8 mouse cellular contexts compared by ENCODE assay signal in the genomic region with DNA sequence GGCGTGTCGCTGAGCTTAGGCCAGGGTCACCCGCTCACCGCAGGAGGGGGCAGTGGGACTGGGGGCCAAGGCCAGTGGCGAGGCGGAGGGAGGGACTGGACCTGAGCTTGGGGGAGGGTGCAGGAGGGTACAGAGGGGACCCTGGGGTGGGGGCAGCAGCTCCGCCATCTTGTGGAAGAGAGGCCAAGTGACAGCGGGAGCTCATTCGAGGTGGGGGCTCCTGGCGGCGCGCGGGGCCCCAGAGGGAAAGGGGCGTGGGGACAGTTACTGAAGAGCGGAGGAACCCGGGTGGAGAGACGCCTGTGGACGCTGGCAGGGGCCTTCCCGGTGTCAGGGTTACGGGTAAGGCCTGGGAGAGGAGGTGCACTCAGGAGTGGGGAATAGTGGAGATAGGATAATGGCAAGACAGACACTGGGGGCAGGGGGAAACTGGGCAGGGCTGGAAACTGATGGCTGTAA. TPM values are rescaled to one million over a fixed set of nuclear protein-coding genes. Genes with fewer than 3 reads are reported as not detected.
DNase-seq lines count a peak whose midpoint lies in the region; ATAC-seq and TF ChIP-seq lines count a peak whose summit lies in the region.

No protein-coding gene starts in this region.

- H3K9me3 ChIP-seq in heart, embryonic 16.5 days (replicated peaks; ENCODE audit: control insufficient read depth, low read length) = no peaks in the 10 kb centered on the region
- no peaks in the 10 kb centered on the region for H3K9me3 ChIP-seq in intestine, embryonic 16.5 days (ENCODE audit: control insufficient read depth, low read length)
- no peaks in the 10 kb centered on the region for H3K9me3 ChIP-seq in neural tube, embryonic 13.5 days

- H3K27me3 ChIP-seq in heart, embryonic 16.5 days (ENCODE audit: control insufficient read depth, insufficient read depth, low read length) = no peaks in the 10 kb centered on the region
- no peaks in the 10 kb centered on the region for H3K27me3 ChIP-seq in intestine, embryonic 16.5 days (replicated peaks; ENCODE audit: control insufficient read depth, insufficient read depth, low read length)
- H3K27me3 ChIP-seq in neural tube, embryonic 13.5 days = no peaks in the 10 kb centered on the region

- under 1% methylated on average over 20 of the region's 20 CpGs for WGBS in heart, embryonic 16.5 days
- WGBS in intestine, embryonic 16.5 days = under 1% methylated on average over 20 of the region's 20 CpGs
- WGBS in neural tube, embryonic 13.5 days = under 1% methylated on average over 20 of the region's 20 CpGs

- H3K4me3 ChIP-seq in heart, embryonic 16.5 days (ENCODE audit: low read length) = peak overlapping the region; percentile 93
- H3K4me3 ChIP-seq in cortical plate, adult 2 months (ENCODE audit: insufficient read depth, low read length) = peak overlapping the region; percentile 57
- H3K4me3 ChIP-seq in intestine, embryonic 16.5 days (ENCODE audit: low read length) = peak overlapping the region; percentile 94
- peak overlapping the region; percentile 76 for H3K4me3 ChIP-seq in neural tube, embryonic 13.5 days

- H3K27ac ChIP-seq in heart, embryonic 16.5 days (ENCODE audit: low read length) = peak overlapping the region; percentile 94
- H3K27ac ChIP-seq in cortical plate, adult 2 months (ENCODE audit: insufficient read depth, low read length) = peak overlapping the region; percentile 75
- H3K27ac ChIP-seq in intestine, embryonic 16.5 days (ENCODE audit: low read length) = peak overlapping the region; percentile 81
- H3K27ac ChIP-seq in neural tube, embryonic 13.5 days (replicated peaks) = peak overlapping the region; percentile 97

- no peak for DNase-seq in heart, adult 11 months
- no peak for DNase-seq in right cerebral cortex, postnatal 36 days (ENCODE audit: low spot score in 2 of 2)
- no peak for DNase-seq in frontal cortex, postnatal 36 days (ENCODE audit: low spot score in 2 of 2)

- TF ChIP-seq POLR2A in cortical plate, adult 2 months (IDR thresholded peaks at IDR 0.05; ENCODE audit: extremely low read depth, insufficient read depth, low read length) = no peak

- H3K36me3 ChIP-seq in heart, embryonic 16.5 days (ENCODE audit: control insufficient read depth, insufficient read depth) = peaks cover 5% of the 10 kb centered on the region
- H3K36me3 ChIP-seq in intestine, embryonic 16.5 days (ENCODE audit: control insufficient read depth, insufficient read depth, low read length) = no peaks in the 10 kb centered on the region
- peaks cover 9% of the 10 kb centered on the region; the same call in 1 of the 2 replicates for H3K36me3 ChIP-seq in neural tube, embryonic 13.5 days

- ATAC-seq in heart, embryonic 16.5 days (replicated peaks; ENCODE audit: extremely low read depth, insufficient read depth, low FRiP score) = peak; percentile 84
- peak; percentile 16 for ATAC-seq in CD4-positive, CD25-positive, alpha-beta regulatory T cell, adult 4 months
- peak; percentile 37 for ATAC-seq in intestine, embryonic 16.5 days
- ATAC-seq in neural tube, embryonic 13.5 days (ENCODE audit: low read depth) = peak; percentile 88

- H3K4me1 ChIP-seq in heart, embryonic 16.5 days (ENCODE audit: control insufficient read depth, insufficient read depth, low read length) = peaks cover 11% of the 10 kb centered on the region
- H3K4me1 ChIP-seq in cortical plate, adult 2 months (ENCODE audit: control insufficient read depth, insufficient read depth, low read length) = peaks cover 8% of the 10 kb centered on the region; the same call in 1 of the 2 replicates
- H3K4me1 ChIP-seq in intestine, embryonic 16.5 days (ENCODE audit: control insufficient read depth, insufficient read depth, low read length) = peaks cover 6% of the 10 kb centered on the region
- H3K4me1 ChIP-seq in neural tube, embryonic 13.5 days (replicated peaks) = peaks cover 37% of the 10 kb centered on the region

- H3K4me2 ChIP-seq in heart, embryonic 16.5 days (ENCODE audit: low read depth, low read length) = peak overlapping the region; percentile 82
- peak overlapping the region; percentile 75 for H3K4me2 ChIP-seq in intestine, embryonic 16.5 days (ENCODE audit: low read depth, low read length)
- peak overlapping the region; percentile 76 for H3K4me2 ChIP-seq in neural tube, embryonic 13.5 days

- H3K9ac ChIP-seq in heart, embryonic 16.5 days (ENCODE audit: low read length) = peak overlapping the region; percentile 93
- peak overlapping the region; percentile 92 for H3K9ac ChIP-seq in intestine, embryonic 16.5 days (ENCODE audit: low read depth, low read length)
- H3K9ac ChIP-seq in neural tube, embryonic 13.5 days = peak overlapping the region; percentile 92

- no peak for TF ChIP-seq CTCF in cortical plate, adult 2 months (IDR thresholded peaks at IDR 0.05; ENCODE audit: extremely low read depth, insufficient read depth, low read length)

RNA-seq across cellular contexts. Expression of a gene that starts 0.4 kb away (rescaled TPM):
- 30.9 and 31.4 TPM in 2 replicates for polyA plus RNA-seq in heart, embryonic 16.5 days (2015; fragmentation: Nextera tagmentation; extraction: Ambion mirVana)
- 10 to 100 TPM; 34.2 to 38.6 TPM for polyA plus RNA-seq in CD4-positive, CD25-positive, alpha-beta regulatory T cell, adult 4 months (2017; shearing (Covaris generic))
- 70.8 and 73.6 TPM in 2 replicates for polyA plus RNA-seq in cortical plate, adult 2 months (2012; rRNA removed)
- 28.7 and 30.4 TPM in 2 replicates for polyA plus RNA-seq in intestine, embryonic 16.5 days (2015; fragmentation: Nextera tagmentation; extraction: Ambion mirVana)
- polyA plus RNA-seq in neural tube, embryonic 13.5 days (2015; fragmentation: Nextera tagmentation; extraction: Ambion mirVana) = 67.7 and 72.7 TPM in 2 replicates

Comparison
In these comparisons a context has a peak if more than half of its experiments do, and no peak if none do; other contexts are left out.
1. ATAC-seq: peak in every context shown above with its lines; median percentile 88 in neural tube, embryonic 13.5 days; 84 in heart, embryonic 16.5 days; 37 in intestine, embryonic 16.5 days; 16 in CD4-positive, CD25-positive, alpha-beta regulatory T cell, adult 4 months.